Mouse (Mus musculus) liver, embryonic 14.5 days (tissue): ENCODE measurements around the gene Ccl11.

Experiments used
- CTCF ChIP-seq: IDR thresholded peaks from 2 replicates; pipeline ENCODE4 v1.5.1; 2016; ENCODE audit warnings: antibody characterized with exemption, low read depth, control low read depth
- EP300 ChIP-seq: IDR thresholded peaks from 2 replicates; pipeline ENCODE4 v1.6.1; 2016; ENCODE audit warnings: antibody characterized with exemption, low read depth

DNA sequence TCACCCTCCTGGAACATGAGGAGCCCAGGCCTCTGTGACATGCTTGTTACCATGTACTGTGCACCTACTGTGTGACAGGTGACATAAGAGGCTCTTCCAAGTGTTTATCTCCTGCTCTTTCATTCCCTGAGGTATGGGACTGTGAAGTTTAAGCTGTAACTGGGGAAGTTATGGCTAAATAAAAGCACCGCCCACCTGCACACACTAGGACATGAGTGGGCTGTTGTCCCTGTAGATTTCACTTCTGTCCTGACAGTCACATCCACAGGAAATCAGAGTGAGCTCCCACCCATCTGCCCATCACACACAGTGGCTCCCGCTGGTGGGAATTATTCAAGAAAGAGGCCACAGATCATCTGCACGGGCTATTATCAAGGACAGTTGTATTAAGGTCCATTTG, 47.5 kb upstream of the Ccl11 start:
- TF ChIP-seq CTCF (no peak), EP300 (no peak)
